Mouse (Mus musculus): ENCODE results near the gene Spop. TPM values are rescaled to one million over a fixed set of nuclear protein-coding genes. Genes with fewer than 3 reads are reported as not detected.
A peak's percentile ranks its signal among the peaks of the same experiment; 100 is the strongest.

The Spop gene
- polyA plus RNA-seq, 1 experiment from 2014 or later, result 139 TPM

GRCm38 (mm10) chr11:95380711-95381110 is 33.2 kb upstream of the Spop start:
- no peak for ATAC-seq (replicated peaks; ENCODE audit: low FRiP score)
- Histone ChIP-seq H3K4me3 (replicated peaks) (no peak overlapping the region), H3K4me1 (peaks cover 7% of the 10 kb centered on the region), H3K27ac (no peak overlapping the region), H3K9ac (no peak overlapping the region), H3K36me3 (peaks cover 57% of the 10 kb centered on the region), H3K9me3 (replicated peaks) (no peaks in the 10 kb centered on the region), H3K4me2 (no peak overlapping the region), H3K27me3 (no peaks in the 10 kb centered on the region)
- WGBS, result 92% methylated on average over 7 of the region's 7 CpGs

GRCm38 (mm10) chr11:95381146-95381545 is 32.7 kb upstream of the Spop start:
- no peak for ATAC-seq (replicated peaks; ENCODE audit: low FRiP score)
- Histone ChIP-seq H3K4me3 (replicated peaks) (no peak overlapping the region), H3K4me2 (no peak overlapping the region), H3K27ac (no peak overlapping the region), H3K9me3 (replicated peaks) (no peaks in the 10 kb centered on the region), H3K36me3 (peaks cover 53% of the 10 kb centered on the region), H3K9ac (no peak overlapping the region), H3K4me1 (peaks cover 12% of the 10 kb centered on the region), H3K27me3 (no peaks in the 10 kb centered on the region)
- WGBS, result 88% methylated on average over 1 of the region's 1 CpGs

- Histone ChIP-seq H3K4me3 (replicated peaks) (no peak overlapping the region), H3K9me3 (replicated peaks) (no peaks in the 10 kb centered on the region), H3K4me2 (no peak overlapping the region), H3K27ac (no peak overlapping the region), H3K9ac (no peak overlapping the region), H3K27me3 (no peaks in the 10 kb centered on the region), H3K36me3 (peaks cover 55% of the 10 kb centered on the region), H3K4me1 (peaks cover 14% of the 10 kb centered on the region)
- ATAC-seq (replicated peaks; ENCODE audit: low FRiP score), result no peak
- WGBS, result 82% methylated on average over 5 of the region's 5 CpGs
These were observed 30.4 kb upstream of the Spop start for GRCm38 (mm10) chr11:95383331-95383986.

- Histone ChIP-seq H3K27me3 (no peaks in the 10 kb centered on the region), H3K4me3 (replicated peaks) (peak overlapping the region; percentile 72), H3K4me1 (peaks cover 14% of the 10 kb centered on the region), H3K36me3 (peaks cover 55% of the 10 kb centered on the region), H3K9me3 (replicated peaks) (no peaks in the 10 kb centered on the region), H3K27ac (0 out of 2 replicates have a peak overlapping the region, but pooled peaks have one; percentile 34), H3K4me2 (peak overlapping the region; percentile 61), H3K9ac (no peak overlapping the region)
- no peak for ATAC-seq (replicated peaks; ENCODE audit: low FRiP score)
- WGBS, result 40% methylated on average over 9 of the region's 9 CpGs
These were observed 29.9 kb upstream of the Spop start for GRCm38 (mm10) chr11:95384004-95384318.

- Histone ChIP-seq H3K4me1 (peaks cover 14% of the 10 kb centered on the region), H3K27ac (peak within 1 kb of the TSS; percentile 88), H3K9ac (peak within 1 kb of the TSS; percentile 75), H3K27me3 (no peaks in the 10 kb centered on the region), H3K36me3 (peaks cover 57% of the 10 kb centered on the region), H3K4me2 (peak within 1 kb of the TSS; percentile 61), H3K9me3 (replicated peaks) (no peaks in the 10 kb centered on the region), H3K4me3 (replicated peaks) (peak within 1 kb of the TSS; percentile 72)
- ATAC-seq (replicated peaks; ENCODE audit: low FRiP score), result peak; percentile 96
- WGBS, result under 1% methylated on average over 42 of the region's 42 CpGs
These were observed 29.4 kb upstream of the Spop start, which contains the start of gene Slc35b1 for GRCm38 (mm10) chr11:95384319-95384972. TSS of gene Slc35b1 (plus strand) at chr11:95384692.

DNA sequence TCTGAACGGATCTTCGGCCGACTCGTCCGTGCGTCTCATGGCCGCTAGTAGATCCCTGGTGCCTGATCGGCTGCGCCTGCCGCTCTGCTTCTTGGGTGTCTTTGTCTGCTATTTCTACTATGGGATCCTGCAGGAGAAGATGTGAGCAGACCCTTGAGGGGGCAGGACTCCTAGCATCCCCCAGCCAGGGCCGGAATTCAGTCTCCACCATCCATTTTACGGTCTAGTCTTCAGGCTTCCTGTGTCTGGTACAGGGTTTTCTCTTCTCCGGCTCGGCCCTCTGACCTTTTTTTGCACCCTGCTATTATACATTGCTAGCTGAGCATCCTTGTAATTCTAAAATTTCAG is 28.9 kb upstream of the Spop start:
- H3K9me3 ChIP-seq (replicated peaks), result no peaks in the 10 kb centered on the region
- H3K27ac ChIP-seq, result peak overlapping the region; percentile 88
- no peaks in the 10 kb centered on the region for H3K27me3 ChIP-seq
- peak overlapping the region; percentile 61 for H3K4me2 ChIP-seq
- H3K36me3 ChIP-seq, result peaks cover 59% of the 10 kb centered on the region
- peak overlapping the region; percentile 75 for H3K9ac ChIP-seq
- H3K4me1 ChIP-seq, result peaks cover 14% of the 10 kb centered on the region
- 0% methylated on average over 14 of the region's 14 CpGs for WGBS
- peak overlapping the region; percentile 72 for H3K4me3 ChIP-seq (replicated peaks)
- ATAC-seq (replicated peaks; ENCODE audit: low FRiP score), result 0 out of 2 replicates have a peak, but pooled peaks have one; percentile 7

DNA sequence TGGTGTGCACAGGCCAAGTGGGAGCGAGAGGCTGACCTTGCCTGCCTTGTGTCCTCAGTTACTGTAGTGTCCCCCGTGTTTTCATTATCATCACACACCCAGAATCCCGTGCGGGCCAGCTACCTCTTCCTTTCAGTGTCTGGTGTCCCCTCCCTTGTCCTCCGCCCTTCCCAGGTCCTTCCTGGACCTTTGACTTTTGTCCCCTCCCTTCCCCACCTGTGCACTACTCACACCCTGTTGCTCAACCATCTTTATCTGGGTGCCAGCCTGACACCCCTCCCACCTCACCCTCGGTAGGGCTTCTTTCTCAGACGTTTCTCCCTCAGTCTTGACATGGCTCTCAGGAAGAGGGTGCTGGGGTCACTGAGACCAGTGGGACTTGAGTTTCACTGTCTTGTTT is 26.5 kb upstream of the Spop start:
- WGBS, result 86% methylated on average over 7 of the region's 7 CpGs
- H3K36me3 ChIP-seq, result peaks cover 63% of the 10 kb centered on the region
- no peak overlapping the region for H3K4me3 ChIP-seq (replicated peaks)

GRCm38 (mm10) chr11:95389006-95389405 is 24.9 kb upstream of the Spop start:
- no peaks in the 10 kb centered on the region for H3K27me3 ChIP-seq
- no peaks in the 10 kb centered on the region for H3K9me3 ChIP-seq (replicated peaks)
- H3K4me3 ChIP-seq (replicated peaks), result no peak overlapping the region
- 72% methylated on average over 3 of the region's 3 CpGs for WGBS
- peaks cover 64% of the 10 kb centered on the region for H3K36me3 ChIP-seq
- H3K4me2 ChIP-seq, result no peak overlapping the region
- no peak for ATAC-seq (replicated peaks; ENCODE audit: low FRiP score)
- H3K27ac ChIP-seq, result no peak overlapping the region
- no peak overlapping the region for H3K9ac ChIP-seq
- peaks cover 14% of the 10 kb centered on the region for H3K4me1 ChIP-seq

More for the DNA sequence above, 26.5 kb upstream of the Spop start:
- Histone ChIP-seq H3K4me2 (no peak overlapping the region), H3K27ac (no peak overlapping the region), H3K27me3 (no peaks in the 10 kb centered on the region), H3K9ac (no peak overlapping the region), H3K4me1 (peaks cover 14% of the 10 kb centered on the region), H3K9me3 (replicated peaks) (no peaks in the 10 kb centered on the region)
- ATAC-seq (replicated peaks; ENCODE audit: low FRiP score), result no peak

- peaks cover 64% of the 10 kb centered on the region for H3K36me3 ChIP-seq
- H3K9ac ChIP-seq, result no peak overlapping the region
- H3K9me3 ChIP-seq (replicated peaks), result no peaks in the 10 kb centered on the region
- 94% methylated on average over 6 of the region's 6 CpGs for WGBS
- no peak overlapping the region for H3K4me2 ChIP-seq
- no peak for ATAC-seq (replicated peaks; ENCODE audit: low FRiP score)
- no peaks in the 10 kb centered on the region for H3K27me3 ChIP-seq
- peaks cover 10% of the 10 kb centered on the region for H3K4me1 ChIP-seq
- H3K4me3 ChIP-seq (replicated peaks), result no peak overlapping the region
- H3K27ac ChIP-seq, result no peak overlapping the region
These were observed 23.5 kb upstream of the Spop start for GRCm38 (mm10) chr11:95390420-95390819.

- Histone ChIP-seq H3K9ac (no peak overlapping the region), H3K4me2 (no peak overlapping the region), H3K9me3 (replicated peaks) (no peaks in the 10 kb centered on the region), H3K27ac (no peak overlapping the region), H3K27me3 (no peaks in the 10 kb centered on the region), H3K4me1 (peaks cover 2% of the 10 kb centered on the region), H3K36me3 (peaks cover 63% of the 10 kb centered on the region), H3K4me3 (replicated peaks) (no peak overlapping the region)
- no peak for ATAC-seq (replicated peaks; ENCODE audit: low FRiP score)
- WGBS, result 88% methylated on average over 4 of the region's 4 CpGs
These were observed 22.7 kb upstream of the Spop start for GRCm38 (mm10) chr11:95391201-95391600.

GRCm38 (mm10) chr11:95391743-95392142 is 22.1 kb upstream of the Spop start:
- Histone ChIP-seq H3K9me3 (replicated peaks) (no peaks in the 10 kb centered on the region), H3K4me3 (replicated peaks) (no peak overlapping the region), H3K27me3 (no peaks in the 10 kb centered on the region), H3K36me3 (peaks cover 58% of the 10 kb centered on the region), H3K4me2 (no peak overlapping the region), H3K4me1 (no peaks in the 10 kb centered on the region), H3K27ac (no peak overlapping the region), H3K9ac (no peak overlapping the region)
- ATAC-seq (replicated peaks; ENCODE audit: low FRiP score), result no peak
- 77% methylated on average over 5 of the region's 5 CpGs for WGBS

- 62% methylated on average over 7 of the region's 7 CpGs for WGBS
- H3K4me1 ChIP-seq, result no peaks in the 10 kb centered on the region
- no peak overlapping the region for H3K4me3 ChIP-seq (replicated peaks)
- peaks cover 53% of the 10 kb centered on the region for H3K36me3 ChIP-seq
- ATAC-seq (replicated peaks; ENCODE audit: low FRiP score), result no peak
- H3K4me2 ChIP-seq, result no peak overlapping the region
- H3K27ac ChIP-seq, result no peak overlapping the region
- no peak overlapping the region for H3K9ac ChIP-seq
- H3K27me3 ChIP-seq, result no peaks in the 10 kb centered on the region
- H3K9me3 ChIP-seq (replicated peaks), result no peaks in the 10 kb centered on the region
These were observed 21.6 kb upstream of the Spop start for GRCm38 (mm10) chr11:95392223-95392667.
